Mouse (Mus musculus): Measurements from ENCODE around the gene Spata5.

Spata5 gene

DNA sequence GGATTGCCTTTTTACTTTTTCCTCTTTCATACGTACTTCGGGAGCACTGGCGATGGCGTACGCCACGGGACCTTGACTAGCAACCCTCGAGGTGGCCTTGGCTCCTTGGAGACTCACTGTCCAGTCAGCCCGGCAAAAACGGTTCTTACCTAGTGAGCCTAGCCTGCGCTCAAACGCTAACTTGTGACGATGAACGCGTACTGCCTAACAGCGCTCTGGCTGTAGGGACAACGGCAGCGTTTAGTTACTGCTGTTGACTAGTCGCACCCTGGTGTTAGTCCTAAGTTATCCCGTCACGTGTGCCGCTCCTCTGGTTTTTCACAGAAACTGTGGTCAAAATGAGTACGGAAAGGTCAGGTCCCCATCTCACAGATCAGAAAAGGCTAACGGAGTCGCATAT, 945 bp downstream of the Spata5 start:
- DNase-seq (ENCODE audit: low spot score) = no peak

DNA sequence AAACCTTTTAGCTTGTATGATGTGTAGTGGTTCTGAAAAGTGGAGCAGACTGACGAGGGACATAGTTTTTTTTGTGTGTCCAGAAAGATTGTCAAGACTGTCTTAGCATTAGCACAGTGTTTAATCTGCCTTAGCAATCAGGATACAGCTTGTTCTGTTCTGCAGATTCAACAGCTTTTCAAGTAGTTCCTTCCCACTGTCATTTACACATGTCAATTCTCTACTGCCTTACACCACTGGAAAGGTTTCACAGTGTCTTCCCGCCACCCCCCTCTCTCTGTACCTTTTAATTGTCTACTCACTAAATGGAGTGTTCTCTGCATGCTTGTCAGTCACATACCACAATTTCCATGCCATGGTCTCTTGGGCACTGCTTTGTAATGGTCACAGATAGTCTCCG, 1.5 kb downstream of the Spata5 start:
- DNase-seq (ENCODE audit: low spot score) = no peak

DNA sequence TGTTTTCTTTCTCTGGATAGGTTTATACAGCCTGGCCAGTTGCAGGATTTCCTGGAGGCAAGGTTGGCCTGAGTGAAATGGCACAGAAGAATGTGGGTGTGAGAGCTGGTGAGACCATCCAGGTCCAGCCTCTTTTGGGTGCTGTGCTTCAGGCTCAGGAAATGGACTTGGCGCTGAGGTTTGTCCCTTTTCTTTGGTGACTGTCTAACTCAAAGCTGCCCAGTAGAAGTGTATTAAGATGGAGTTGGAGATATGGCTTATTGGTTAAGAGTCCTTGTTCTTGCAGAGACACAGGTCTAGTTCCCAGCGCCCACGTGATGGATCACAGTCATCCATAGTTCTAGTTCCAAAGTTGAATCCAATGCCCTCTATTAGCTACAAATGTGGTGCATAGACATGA, 6.4 kb downstream of the Spata5 start:
- no peak for DNase-seq (ENCODE audit: low spot score)

DNA sequence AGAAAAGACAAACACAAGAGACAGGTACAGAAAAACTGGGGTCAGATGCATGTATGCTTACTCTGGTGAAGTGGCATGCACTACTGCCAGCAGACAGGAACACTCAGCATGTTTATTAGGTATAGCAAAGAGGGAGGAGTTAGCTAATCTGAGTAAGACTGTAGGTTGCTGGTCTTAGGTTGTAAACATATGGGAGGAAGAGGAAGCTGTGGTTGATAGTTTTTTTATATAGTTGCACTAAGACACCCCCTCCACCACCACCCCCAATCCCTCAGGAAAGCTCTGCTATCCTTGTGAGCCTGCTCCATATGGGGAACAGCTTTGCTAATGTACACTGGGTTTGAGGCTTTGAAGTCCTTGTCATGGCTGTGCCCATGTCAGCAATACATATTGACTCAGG, 10.7 kb downstream of the Spata5 start:
- no peak for DNase-seq (ENCODE audit: low spot score)

DNA sequence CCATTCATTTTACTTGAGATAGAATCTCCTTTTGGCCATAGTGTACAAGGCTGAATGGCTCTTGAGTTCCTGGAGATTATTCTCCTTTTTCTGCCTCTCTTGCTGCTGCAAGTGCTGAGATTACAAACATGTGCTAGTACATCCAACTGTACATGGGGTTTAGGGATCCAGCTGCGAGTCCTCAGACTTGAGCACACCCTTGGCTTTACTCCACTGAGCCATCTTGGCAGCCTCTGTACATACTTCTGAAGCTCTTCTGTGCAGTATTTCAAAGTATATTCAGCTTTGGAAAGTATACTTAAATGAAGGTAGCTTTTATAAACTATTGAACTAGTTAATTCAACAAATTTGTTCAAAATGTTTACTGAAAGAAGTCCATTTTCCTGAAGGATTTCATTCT, 20.1 kb downstream of the Spata5 start:
- DNase-seq (ENCODE audit: low spot score) = no peak

DNA sequence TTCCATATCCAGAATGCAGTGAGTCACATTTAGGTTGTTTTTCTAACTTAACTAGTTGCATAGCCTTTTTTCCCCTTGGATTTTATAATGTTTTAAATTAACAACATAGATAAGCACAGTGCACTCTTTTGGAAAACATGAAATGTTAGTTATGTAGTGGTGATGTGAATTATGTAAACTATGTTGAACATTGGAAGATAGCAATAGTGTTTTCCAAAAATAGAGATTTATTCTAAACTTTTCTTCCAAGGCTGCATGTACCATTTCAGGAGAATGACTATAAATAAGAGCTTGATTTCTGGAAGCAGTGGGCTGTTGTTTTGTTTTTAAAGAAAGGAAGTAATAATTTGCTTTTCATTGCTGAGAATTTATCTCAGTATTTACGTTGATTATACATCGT, 23.7 kb downstream of the Spata5 start:
- no peak for DNase-seq (ENCODE audit: low spot score)

DNA sequence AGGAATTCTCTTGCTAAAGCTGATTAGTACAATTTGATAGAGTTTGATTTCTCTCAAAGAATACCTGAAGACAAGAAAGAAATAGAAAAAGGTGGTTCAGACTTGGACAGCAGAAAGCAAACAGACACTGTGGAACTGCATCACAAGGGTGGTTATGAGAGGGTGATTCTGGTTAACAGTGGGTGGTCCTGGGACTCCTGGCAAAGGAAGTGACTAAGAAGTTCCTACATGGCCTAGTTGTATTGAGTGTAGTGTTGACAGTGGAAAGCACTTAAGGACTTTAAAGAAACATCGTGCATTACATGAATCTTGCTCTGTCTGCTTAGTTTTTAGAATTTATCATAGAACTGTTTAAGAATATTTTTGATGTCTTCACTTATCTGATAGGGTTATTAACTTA, 36.3 kb downstream of the Spata5 start:
- no peak for DNase-seq (ENCODE audit: low spot score)

DNA sequence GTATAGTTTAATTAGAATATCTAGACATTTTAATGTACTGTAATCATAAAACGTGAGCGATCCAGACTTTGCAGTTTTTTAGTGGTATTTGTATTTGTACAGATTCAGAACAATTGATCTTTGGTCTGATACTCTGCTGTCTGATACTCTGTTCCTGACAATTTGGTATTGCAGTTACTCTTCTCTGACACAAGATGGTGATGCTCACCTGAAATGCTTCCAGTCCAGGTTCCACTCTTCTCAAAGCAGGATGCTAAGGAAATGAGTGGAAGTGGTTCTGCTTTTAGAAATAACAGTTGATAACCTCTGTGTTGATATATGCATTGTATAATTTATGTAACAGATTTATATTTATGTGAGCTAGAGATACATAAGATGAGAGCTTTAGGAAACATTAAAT, 48.5 kb downstream of the Spata5 start:
- DNase-seq (ENCODE audit: low spot score) = no peak

DNA sequence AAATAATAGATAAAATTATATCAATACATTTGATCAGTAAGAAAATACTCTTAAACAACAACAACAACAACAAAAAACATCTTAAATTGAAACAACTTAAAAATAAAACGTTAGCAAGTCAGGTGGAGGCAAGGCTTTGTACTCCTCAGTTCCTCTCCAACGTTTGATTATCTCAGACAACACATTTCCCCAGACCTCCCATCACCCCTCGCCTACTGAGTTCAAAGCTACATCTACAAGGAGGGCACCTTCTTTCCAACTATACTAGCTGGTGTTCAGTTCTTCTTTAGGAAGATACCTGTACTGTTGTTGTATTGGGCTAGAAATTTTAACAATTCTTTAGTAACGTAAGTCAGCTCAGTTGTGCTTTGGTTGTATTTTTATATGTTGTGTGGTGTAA, 49.7 kb downstream of the Spata5 start:
- DNase-seq (ENCODE audit: low spot score) = no peak

DNA sequence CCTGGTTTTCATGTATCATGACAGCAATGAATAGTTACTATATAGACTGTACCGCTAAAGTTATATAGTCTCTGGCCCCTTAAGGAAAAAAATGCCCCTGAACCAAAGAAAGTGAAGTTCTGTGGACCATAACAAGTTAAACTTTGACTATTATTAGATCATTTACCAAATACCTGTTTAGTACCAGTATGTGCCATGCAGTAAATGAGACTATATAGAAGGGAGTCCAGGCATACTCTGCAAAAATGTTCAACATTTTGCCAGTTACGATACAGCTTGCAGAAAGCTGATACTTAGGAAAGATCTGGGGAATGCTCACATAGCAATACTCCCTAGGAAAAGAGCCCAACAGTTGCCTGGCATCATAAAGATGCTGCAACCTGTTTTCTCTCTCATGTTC, 51.2 kb downstream of the Spata5 start:
- no peak for DNase-seq (ENCODE audit: low spot score)

DNA sequence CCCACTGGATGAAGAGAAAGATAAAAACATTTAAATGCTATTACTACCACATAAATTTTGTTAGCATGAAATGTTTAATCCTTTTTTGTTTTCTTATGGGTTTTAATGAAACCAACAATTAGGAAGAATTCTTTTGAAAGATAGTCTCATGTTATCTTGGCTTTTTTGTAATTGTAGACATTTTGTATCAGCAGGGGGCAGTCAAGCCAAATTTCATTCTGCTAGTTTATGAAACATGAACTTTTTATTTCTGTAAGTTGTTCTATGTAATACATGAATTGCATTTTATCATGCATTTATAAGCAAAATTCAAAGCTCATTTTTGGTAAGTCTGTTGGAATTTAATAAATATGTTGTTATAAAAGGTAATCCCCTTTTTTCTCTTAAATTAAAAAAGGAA, 52.8 kb downstream of the Spata5 start:
- DNase-seq (ENCODE audit: low spot score) = no peak

DNA sequence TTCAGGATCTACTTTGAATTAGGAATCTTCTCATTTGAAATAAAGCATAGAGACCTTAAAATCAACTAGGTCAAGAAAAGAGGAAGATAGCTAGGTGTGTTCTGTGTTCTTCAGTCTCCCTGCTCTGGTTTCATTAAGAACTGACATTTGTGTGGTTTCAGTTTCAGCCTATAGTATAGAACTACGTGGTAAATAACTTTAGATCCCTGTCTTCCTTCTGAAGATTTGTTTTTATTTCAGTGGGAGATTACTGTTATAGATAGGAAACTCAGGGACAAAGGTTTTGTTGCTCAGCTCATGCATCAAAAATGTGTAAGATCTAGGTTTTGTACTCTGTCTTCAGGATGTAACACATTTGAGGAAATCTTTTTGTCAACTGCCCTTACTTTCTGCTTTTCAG, 56.8 kb downstream of the Spata5 start:
- no peak for DNase-seq (ENCODE audit: low spot score)

DNA sequence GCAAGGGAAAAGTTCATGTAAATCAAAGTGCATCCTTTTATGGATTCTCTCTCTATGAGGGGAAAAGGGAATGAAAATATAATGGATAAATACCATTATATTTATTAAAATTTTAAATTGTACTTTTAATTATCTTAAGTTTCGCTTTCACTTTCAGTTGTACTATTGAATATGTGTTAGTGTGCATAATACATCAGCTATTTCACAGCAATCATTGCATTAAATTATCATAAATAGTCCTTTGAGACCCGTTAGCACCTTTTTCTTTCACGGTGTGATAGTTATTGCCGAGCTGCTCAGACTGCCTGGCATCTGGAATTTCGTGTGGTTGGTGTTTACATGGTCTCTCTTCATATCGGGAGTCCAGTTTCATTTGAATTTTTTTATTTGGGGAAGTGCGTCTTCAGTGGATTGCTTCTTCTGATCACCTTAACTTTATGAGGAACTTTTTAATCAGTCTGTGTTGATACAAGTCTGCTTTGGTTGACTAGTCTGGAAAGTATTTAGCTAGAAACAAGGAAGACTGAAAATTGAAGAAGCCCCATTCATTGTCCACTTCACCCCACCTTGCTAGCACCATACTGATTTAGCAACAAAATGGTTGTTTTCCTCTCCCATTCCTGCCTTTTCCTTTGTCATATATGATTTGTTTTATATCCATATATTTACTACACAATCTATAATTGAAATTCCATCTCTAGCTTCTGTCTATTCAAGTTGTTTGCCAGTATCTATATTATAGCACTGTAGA, 57.9 kb downstream of the Spata5 start:
- DNase-seq (ENCODE audit: low spot score) = no peak

DNA sequence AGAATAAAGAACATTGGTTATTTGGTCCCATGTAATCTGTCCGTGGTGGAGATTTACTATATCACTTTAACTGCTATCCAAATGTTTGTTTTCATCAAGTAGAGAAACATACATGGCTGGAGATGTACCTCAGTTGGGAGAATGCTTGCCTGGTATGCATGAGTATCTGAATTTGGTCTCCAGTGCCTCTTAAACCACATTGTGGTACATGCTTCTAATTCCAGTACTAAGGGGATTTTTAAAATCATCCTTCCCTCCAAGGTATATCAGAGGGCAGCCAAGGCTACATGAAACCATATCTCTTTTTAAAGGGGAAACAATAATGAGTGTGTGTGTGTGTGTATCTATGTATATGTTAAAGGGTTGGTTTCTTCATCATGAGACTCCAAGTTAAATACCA, 60.1 kb downstream of the Spata5 start:
- DNase-seq (ENCODE audit: low spot score) = no peak

DNA sequence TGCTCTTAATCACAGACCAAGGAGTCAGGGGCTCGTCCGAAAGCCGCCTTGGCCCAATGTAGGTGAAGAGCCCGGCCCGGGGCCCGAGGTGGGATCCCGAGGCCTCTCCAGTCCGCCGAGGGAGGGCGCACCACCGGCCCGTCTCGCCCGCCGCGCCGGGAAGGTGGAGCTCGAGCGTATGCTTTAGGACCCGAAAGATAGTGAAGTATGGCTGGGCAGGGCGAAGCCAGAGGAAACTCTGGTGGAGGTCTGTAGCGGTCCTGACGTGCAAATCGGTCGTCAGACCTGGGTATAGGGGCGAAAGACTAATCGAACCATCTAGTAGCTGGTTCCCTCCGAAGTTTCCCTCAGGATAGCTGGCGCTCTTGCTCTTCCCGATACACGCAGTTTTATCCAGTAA, 61.6 kb downstream of the Spata5 start:
- DNase-seq (ENCODE audit: low spot score) = no peak

DNA sequence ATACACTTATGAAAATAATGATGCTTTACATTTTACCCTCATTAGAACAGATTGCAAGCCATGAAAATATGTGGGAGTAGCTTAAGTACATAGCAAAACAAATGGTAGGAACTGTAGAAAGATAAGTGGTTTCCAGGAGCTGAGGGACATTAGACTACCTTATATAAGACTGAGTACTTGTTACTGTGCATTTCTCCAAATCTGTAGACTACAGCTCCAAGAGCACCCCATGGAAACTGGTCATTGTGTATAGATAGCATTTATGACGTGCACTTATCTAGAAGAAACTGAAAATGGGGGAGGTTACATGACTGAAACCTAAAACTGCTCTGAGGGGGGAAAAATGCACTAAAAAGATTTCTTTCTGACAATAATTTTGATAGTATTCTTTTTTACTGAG, 63.0 kb downstream of the Spata5 start:
- DNase-seq (ENCODE audit: low spot score) = no peak

DNA sequence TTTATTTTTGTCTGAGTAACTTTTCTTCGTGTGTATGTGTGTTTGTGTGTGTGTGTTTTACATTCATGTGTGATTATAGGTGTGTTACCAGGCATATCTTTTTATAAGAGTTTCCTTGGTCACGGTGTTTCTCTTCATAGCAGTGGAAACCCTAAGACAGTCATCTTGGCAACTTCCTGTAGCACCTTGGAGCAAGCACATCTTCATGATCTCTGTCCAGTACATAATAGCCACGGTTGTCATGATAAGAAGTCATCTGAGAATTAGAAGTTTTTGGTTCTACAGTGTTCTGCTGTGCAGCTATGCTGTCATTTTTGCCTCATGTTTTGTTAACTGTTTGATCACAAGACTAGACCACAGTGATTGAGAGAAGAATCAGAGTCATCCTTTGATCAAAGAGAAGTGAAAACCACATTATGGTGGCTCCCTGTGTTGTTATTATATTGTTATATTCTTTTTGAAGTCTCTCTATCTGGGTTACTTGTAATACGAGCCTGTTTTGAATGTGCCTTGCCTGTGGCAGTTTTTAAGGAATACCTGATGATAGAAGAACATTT, 64.1 kb downstream of the Spata5 start:
- DNase-seq (ENCODE audit: low spot score) = no peak

DNA sequence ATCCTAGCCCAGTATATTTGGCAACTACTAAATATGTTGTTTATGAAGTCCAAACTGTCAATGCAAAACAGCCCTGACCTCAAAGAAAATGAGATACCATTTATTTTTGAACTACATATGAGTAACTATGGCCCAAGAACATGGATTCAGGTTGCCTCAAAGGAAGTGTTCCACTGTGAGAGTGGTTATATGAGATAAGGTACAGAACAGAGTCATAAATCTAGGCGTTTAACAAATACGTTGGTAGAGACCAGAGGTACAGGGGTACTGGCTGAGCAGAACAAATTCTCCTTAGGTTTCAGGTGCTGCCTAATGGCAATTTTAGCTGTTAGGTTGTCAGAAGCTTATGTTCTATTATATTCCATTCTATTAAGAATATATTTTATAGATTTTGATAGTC, 67.9 kb downstream of the Spata5 start:
- no peak for DNase-seq (ENCODE audit: low spot score)

DNA sequence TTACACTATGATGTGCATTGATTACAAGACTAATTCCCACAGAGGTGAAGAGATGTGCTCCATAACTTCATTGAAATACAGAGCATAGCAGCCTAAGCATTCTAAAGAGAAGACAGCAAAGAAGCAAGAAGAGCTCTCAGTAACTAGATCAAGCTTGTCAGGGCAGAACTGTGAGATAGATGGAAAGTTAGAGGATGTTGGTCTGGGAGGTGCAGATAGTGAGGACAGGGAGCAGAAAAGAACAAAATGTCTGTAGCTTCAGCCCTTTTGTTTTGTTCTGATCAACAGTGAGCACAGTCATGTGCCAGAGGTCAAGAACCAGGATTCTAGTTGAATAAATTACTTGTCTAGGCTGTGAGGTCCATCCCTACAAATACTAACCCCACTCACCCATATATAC, 68.5 kb downstream of the Spata5 start:
- no peak for DNase-seq (ENCODE audit: low spot score)

DNA sequence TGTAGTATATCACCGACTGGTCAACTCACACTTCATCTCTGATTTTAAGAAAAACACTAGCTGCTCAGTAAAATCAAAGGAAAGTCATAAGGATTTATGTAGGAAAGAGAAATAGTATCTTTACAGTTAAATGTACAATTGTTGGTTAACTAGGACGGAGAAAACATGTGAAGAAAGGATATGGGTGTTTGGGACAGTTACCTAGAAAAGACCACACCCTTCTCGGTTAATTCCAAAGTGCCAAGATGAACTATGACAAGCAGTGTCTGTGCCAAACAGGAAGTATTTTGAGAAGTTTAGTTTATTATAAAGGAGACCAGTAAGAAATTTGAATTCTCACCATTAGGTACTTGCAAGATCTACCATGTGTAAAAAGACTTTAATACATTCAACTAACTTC, 70.3 kb downstream of the Spata5 start:
- no peak for DNase-seq (ENCODE audit: low spot score)

DNA sequence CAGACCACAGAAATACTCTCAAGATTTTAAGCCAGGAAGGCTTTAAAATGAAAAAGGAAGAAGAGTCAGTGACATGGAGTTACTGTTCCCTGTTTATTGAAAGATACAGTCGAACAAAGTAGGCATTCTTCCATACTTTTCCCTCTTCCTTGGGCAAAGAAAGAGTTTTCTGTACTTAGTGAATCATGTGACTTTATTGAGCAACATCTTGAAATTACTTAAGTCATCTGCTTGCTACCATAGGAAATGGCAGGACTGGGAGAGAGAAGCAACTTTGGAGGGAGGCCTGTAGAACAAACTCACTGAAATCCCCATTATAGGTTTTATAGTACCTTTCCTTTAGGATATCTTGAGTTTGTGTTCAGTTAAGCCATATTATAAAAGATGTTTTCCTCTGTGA, 81.2 kb downstream of the Spata5 start:
- no peak for DNase-seq (ENCODE audit: low spot score)

DNA sequence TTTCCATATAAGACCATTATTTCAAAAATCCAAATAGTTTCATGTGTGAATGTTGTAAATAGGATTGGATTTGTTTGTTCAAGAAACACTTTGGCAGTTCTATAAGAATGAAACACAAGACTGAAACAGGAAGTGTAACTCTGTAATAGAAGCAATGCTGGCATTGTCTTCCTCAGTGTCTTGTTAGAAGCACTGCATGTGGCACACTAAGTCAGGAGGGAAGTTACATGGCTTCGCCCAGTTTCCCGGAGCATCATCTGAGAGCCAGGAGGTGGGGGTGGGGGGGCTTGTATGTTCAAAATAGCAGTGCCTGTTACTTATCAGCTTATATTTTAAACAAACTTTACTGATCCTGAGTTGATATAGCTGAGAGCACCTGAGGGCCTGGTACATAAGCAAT, 82.9 kb downstream of the Spata5 start:
- DNase-seq (ENCODE audit: low spot score) = no peak

DNA sequence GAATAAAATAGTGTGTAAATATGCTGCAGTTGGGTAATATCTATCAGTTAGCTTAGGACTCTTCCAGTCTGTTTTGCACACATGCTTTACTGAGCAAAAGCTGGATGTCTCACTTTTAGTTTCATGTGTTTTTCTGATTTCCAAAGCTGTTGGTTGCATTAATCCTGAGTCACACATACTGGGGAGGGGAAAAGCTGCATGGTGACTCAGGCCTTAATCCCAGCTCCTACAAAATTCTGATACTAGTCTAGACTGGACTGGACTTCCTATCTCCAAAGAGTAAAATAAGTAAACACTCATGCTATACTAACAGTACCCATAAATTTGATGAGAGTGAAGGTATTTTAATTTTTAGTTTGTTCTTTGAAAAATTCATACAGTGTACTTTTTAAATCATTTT, 84.2 kb downstream of the Spata5 start:
- no peak for DNase-seq (ENCODE audit: low spot score)
